Mouse (Mus musculus) cerebellum, postnatal 4 days (tissue): Measurements from ENCODE around the gene Bahd1.

Experiments
- DNase-seq, 2 experiments: peaks; one replicate each; pipeline ENCODE4 v3.0.0; 2022; ENCODE audit warnings: low spot score in 2 of 2, mixed read lengths in 1 of 2

Gene Bahd1

GRCm38 (mm10) chr2:118899981-118900825, at the start of gene Bahd1:
Bahd1 (plus strand) TSS chr2:118900377.
- DNase-seq = no peak

- no peak for DNase-seq
Observed at GRCm38 (mm10) chr2:118851756-118852155, 48.4 kb upstream of the Bahd1 start.

- DNase-seq = peak; percentile 58 to 86
Observed at GRCm38 (mm10) chr2:118861454-118862339, 38.5 kb upstream of the Bahd1 start, which contains the start of gene Ivd. Ivd (plus strand) TSS chr2:118861954.

- no peak for DNase-seq
Observed at GRCm38 (mm10) chr2:118862340-118862675, 37.9 kb upstream of the Bahd1 start.

- no peak for DNase-seq
Observed at GRCm38 (mm10) chr2:118870601-118871000, 29.6 kb upstream of the Bahd1 start.

GRCm38 (mm10) chr2:118871032-118871431, 29.1 kb upstream of the Bahd1 start:
- DNase-seq = no peak

- DNase-seq = no peak
Observed at GRCm38 (mm10) chr2:118873018-118873417, 27.2 kb upstream of the Bahd1 start.

- DNase-seq = no peak
Observed at GRCm38 (mm10) chr2:118873890-118874430, 26.2 kb upstream of the Bahd1 start.

- DNase-seq = no peak
Observed at GRCm38 (mm10) chr2:118875316-118875715, 24.9 kb upstream of the Bahd1 start.

- no peak for DNase-seq
Observed at GRCm38 (mm10) chr2:118876453-118876852, 23.7 kb upstream of the Bahd1 start.

- no peak for DNase-seq
Observed at GRCm38 (mm10) chr2:118881019-118881418, 19.2 kb upstream of the Bahd1 start.

GRCm38 (mm10) chr2:118881956-118882355, 18.2 kb upstream of the Bahd1 start:
- DNase-seq = no peak

GRCm38 (mm10) chr2:118882840-118883679, 17.1 kb upstream of the Bahd1 start:
- peak; percentile 91 to 95 for DNase-seq

- DNase-seq = no peak
Observed at GRCm38 (mm10) chr2:118887440-118887839, 12.7 kb upstream of the Bahd1 start.

GRCm38 (mm10) chr2:118887845-118888548, 12.2 kb upstream of the Bahd1 start:
- DNase-seq = no peak

GRCm38 (mm10) chr2:118891173-118891572, 9.0 kb upstream of the Bahd1 start:
- no peak for DNase-seq

GRCm38 (mm10) chr2:118895990-118896913, 3.9 kb upstream of the Bahd1 start:
- DNase-seq = peak in 1 of 2 experiments; percentile 21

- DNase-seq = no peak
Observed at GRCm38 (mm10) chr2:118896914-118897291, 3.3 kb upstream of the Bahd1 start.

GRCm38 (mm10) chr2:118897392-118897791, 2.8 kb upstream of the Bahd1 start:
- no peak for DNase-seq

- no peak for DNase-seq
Observed at GRCm38 (mm10) chr2:118897808-118898207, 2.4 kb upstream of the Bahd1 start.
